Comparison of ENCODE assay signal across 8 mouse cellular contexts in genomic region chr6:93855806-93856641, GRCm38 (mm10).
DNase-seq lines count a peak whose midpoint lies in the region; ATAC-seq and TF ChIP-seq lines count a peak whose summit lies in the region.

No protein-coding gene starts in this region.

- H3K27ac ChIP-seq in kidney, embryonic 15.5 days: no peak overlapping the region
- H3K27ac ChIP-seq in forebrain, postnatal 0 days (ENCODE audit: low read depth, low read length): peak overlapping the region; percentile 50
- H3K27ac ChIP-seq in limb, embryonic 12.5 days: peak overlapping the region; percentile 41; the same call in 1 of the 2 replicates
- no peak overlapping the region for H3K27ac ChIP-seq in intestine, postnatal 0 days (ENCODE audit: low read depth, low read length)

- peak; percentile 28 for DNase-seq in kidney, postnatal 10 days
- DNase-seq in cerebellum, adult 8-10 months: peak; percentile 16
- no peak for DNase-seq in forebrain, postnatal 0 days
- DNase-seq in spleen, postnatal 36 days (ENCODE audit: low spot score in 2 of 2): no peak

- peaks cover 21% of the 10 kb centered on the region for H3K4me1 ChIP-seq in kidney, embryonic 15.5 days
- peaks cover 7% of the 10 kb centered on the region; the same call in 1 of the 2 replicates for H3K4me1 ChIP-seq in forebrain, postnatal 0 days (ENCODE audit: insufficient read depth)
- H3K4me1 ChIP-seq in limb, embryonic 12.5 days (replicated peaks): peaks cover 26% of the 10 kb centered on the region
- H3K4me1 ChIP-seq in intestine, postnatal 0 days (replicated peaks; ENCODE audit: control insufficient read depth, insufficient read depth, low read length): no peaks in the 10 kb centered on the region

- H3K36me3 ChIP-seq in kidney, embryonic 15.5 days: no peaks in the 10 kb centered on the region
- H3K36me3 ChIP-seq in forebrain, postnatal 0 days (ENCODE audit: insufficient read depth): no peaks in the 10 kb centered on the region
- no peaks in the 10 kb centered on the region for H3K36me3 ChIP-seq in limb, embryonic 12.5 days
- H3K36me3 ChIP-seq in intestine, postnatal 0 days (ENCODE audit: control insufficient read depth, insufficient read depth): no peaks in the 10 kb centered on the region

- H3K9me3 ChIP-seq in kidney, embryonic 15.5 days (replicated peaks): no peaks in the 10 kb centered on the region
- no peaks in the 10 kb centered on the region for H3K9me3 ChIP-seq in forebrain, postnatal 0 days (ENCODE audit: low read length)
- H3K9me3 ChIP-seq in limb, embryonic 12.5 days: no peaks in the 10 kb centered on the region
- H3K9me3 ChIP-seq in intestine, postnatal 0 days (ENCODE audit: control insufficient read depth): no peaks in the 10 kb centered on the region

- no peaks in the 10 kb centered on the region for H3K27me3 ChIP-seq in kidney, embryonic 15.5 days
- H3K27me3 ChIP-seq in forebrain, postnatal 0 days (ENCODE audit: insufficient read depth, low read length): no peaks in the 10 kb centered on the region
- no peaks in the 10 kb centered on the region for H3K27me3 ChIP-seq in limb, embryonic 12.5 days
- no peaks in the 10 kb centered on the region for H3K27me3 ChIP-seq in intestine, postnatal 0 days (replicated peaks; ENCODE audit: control insufficient read depth, insufficient read depth, low read length)

- no peak overlapping the region for H3K4me2 ChIP-seq in kidney, embryonic 15.5 days
- no peak overlapping the region for H3K4me2 ChIP-seq in forebrain, postnatal 0 days (ENCODE audit: low read depth)
- H3K4me2 ChIP-seq in limb, embryonic 12.5 days: no peak overlapping the region
- no peak overlapping the region for H3K4me2 ChIP-seq in intestine, postnatal 0 days (replicated peaks; ENCODE audit: low read depth)

- no peak overlapping the region for H3K9ac ChIP-seq in kidney, embryonic 15.5 days
- H3K9ac ChIP-seq in forebrain, postnatal 0 days: no peak overlapping the region
- no peak overlapping the region; the same call in 1 of the 2 replicates for H3K9ac ChIP-seq in limb, embryonic 12.5 days (replicated peaks)
- no peak overlapping the region for H3K9ac ChIP-seq in intestine, postnatal 0 days (ENCODE audit: low read depth, low read length)

- WGBS in kidney, embryonic 15.5 days: 32% methylated on average over 8 of the region's 8 CpGs
- 34% methylated on average over 8 of the region's 8 CpGs for WGBS in forebrain, postnatal 0 days
- 47% methylated on average over 8 of the region's 8 CpGs for WGBS in limb, embryonic 12.5 days
- WGBS in intestine, postnatal 0 days: 54% methylated on average over 8 of the region's 8 CpGs

- no peak for TF ChIP-seq CTCF in forebrain, postnatal 0 days (IDR thresholded peaks at IDR 0.05; ENCODE audit: low read depth)
- no peak for TF ChIP-seq CTCF in intestine, postnatal 0 days (IDR thresholded peaks at IDR 0.05; ENCODE audit: low read depth)

- no peak overlapping the region for H3K4me3 ChIP-seq in kidney, embryonic 15.5 days (replicated peaks)
- H3K4me3 ChIP-seq in forebrain, postnatal 0 days (ENCODE audit: low read depth, low read length): no peak overlapping the region
- H3K4me3 ChIP-seq in limb, embryonic 12.5 days (replicated peaks): no peak overlapping the region
- no peak overlapping the region for H3K4me3 ChIP-seq in intestine, postnatal 0 days (ENCODE audit: low read depth, low read length)

- no peak for ATAC-seq in kidney, embryonic 15.5 days (replicated peaks; ENCODE audit: low FRiP score)
- ATAC-seq in forebrain, postnatal 0 days: peak; percentile 64
- ATAC-seq in limb, embryonic 12.5 days (ENCODE audit: insufficient number of reproducible peaks, insufficient read depth, low FRiP score, low TSS enrichment, low read depth): no peak
- ATAC-seq in intestine, postnatal 0 days: no peak
- ATAC-seq in granulocyte monocyte progenitor cell, adult 5-6 weeks (replicated peaks; ENCODE audit: poor library complexity, severe bottlenecking): no peak

Comparison
In these comparisons a context has a peak if more than half of its experiments do, and no peak if none do; other contexts are left out.
1. DNase-seq: peak in kidney, postnatal 10 days (single experiment) and cerebellum, adult 8-10 months (single experiment); none in forebrain, postnatal 0 days (single experiment) and spleen, postnatal 36 days (0 of 2).
2. H3K27ac ChIP-seq: peak in forebrain, postnatal 0 days (single experiment) and limb, embryonic 12.5 days (single experiment); none in kidney, embryonic 15.5 days (single experiment) and intestine, postnatal 0 days (single experiment).